Mouse (Mus musculus) ES-CJ7 (cell line): ENCODE results near the gene Gm21244.
"Not testable (repeated sequence)": the region's sequence is repeated elsewhere in the genome, so short reads cannot be mapped to it uniquely, and the experiment has no call there.

Experiments used
- DNase-seq: peaks from one replicate; pipeline ENCODE4 v3.0.0; 2011; ENCODE audit warnings: low read depth, low spot score

Gene Gm21244

GRCm38 (mm10) chrY:7169193-7169592 lies at the start of gene Gm21244:
TSS of gene Gm21244 (minus strand) at chrY:7169293.
- DNase-seq, result not testable (repeated sequence)
